Mouse (Mus musculus): Measurements from ENCODE around the gene Urad. TPM values are rescaled to one million over a fixed set of nuclear protein-coding genes. Genes with fewer than 3 reads are reported as not detected.

Gene Urad
- polyA plus RNA-seq, 1 experiment: not detected

- no peak for TF ChIP-seq USF1 (IDR thresholded peaks at IDR 0.05; ENCODE audit: low read depth)
- no peak for TF ChIP-seq MYOG (IDR thresholded peaks at IDR 0.05; ENCODE audit: control insufficient read depth, extremely low read depth, insufficient read length)
- no peak for TF ChIP-seq MYOD1 (IDR thresholded peaks at IDR 0.05; ENCODE audit: control insufficient read depth, insufficient read length, low read depth)
- TF ChIP-seq CEBPB (IDR thresholded peaks at IDR 0.05; ENCODE audit: low read depth): no peak
- TF ChIP-seq MAX (IDR thresholded peaks at IDR 0.05): no peak
- TF ChIP-seq CTCF (IDR thresholded peaks at IDR 0.05; ENCODE audit: control insufficient read depth, insufficient read depth, insufficient read length): no peak
- no peak for TF ChIP-seq FOSL1 (IDR thresholded peaks at IDR 0.05; ENCODE audit: insufficient read depth, low read length, poor library complexity, severe bottlenecking)
- Histone ChIP-seq H3K79me2 (ENCODE audit: control insufficient read depth, insufficient read depth) (no peaks in the 10 kb centered on the region), H3ac (ENCODE audit: control insufficient read depth, insufficient read length, low read depth) (no peak overlapping the region), H3K27me3 (ENCODE audit: control insufficient read depth, insufficient read depth, insufficient read length) (peaks cover 87% of the 10 kb centered on the region), H3K36me3 (ENCODE audit: control insufficient read depth, insufficient read depth) (no peaks in the 10 kb centered on the region), H3K4me3 (ENCODE audit: insufficient read depth, poor library complexity, severe bottlenecking) (no peak overlapping the region), H3K79me3 (ENCODE audit: low read depth) (no peaks in the 10 kb centered on the region)
These were observed 49.4 kb downstream of the Urad start for GRCm38 (mm10) chr5:147272808-147273345.

GRCm38 (mm10) chr5:147272046-147272807 is 50.0 kb downstream of the Urad start:
- Histone ChIP-seq H3ac (ENCODE audit: control insufficient read depth, insufficient read length, low read depth) (no peak overlapping the region), H3K36me3 (ENCODE audit: control insufficient read depth, insufficient read depth) (no peaks in the 10 kb centered on the region), H3K79me2 (ENCODE audit: control insufficient read depth, insufficient read depth) (no peaks in the 10 kb centered on the region), H3K79me3 (ENCODE audit: low read depth) (no peaks in the 10 kb centered on the region), H3K4me3 (ENCODE audit: insufficient read depth, poor library complexity, severe bottlenecking) (no peak overlapping the region), H3K27me3 (ENCODE audit: control insufficient read depth, insufficient read depth, insufficient read length) (peaks cover 87% of the 10 kb centered on the region)
- TF ChIP-seq CEBPB (IDR thresholded peaks at IDR 0.05; ENCODE audit: low read depth) (no peak), MYOD1 (IDR thresholded peaks at IDR 0.05; ENCODE audit: control insufficient read depth, insufficient read length, low read depth) (no peak), FOSL1 (IDR thresholded peaks at IDR 0.05; ENCODE audit: insufficient read depth, low read length, poor library complexity, severe bottlenecking) (no peak)

GRCm38 (mm10) chr5:147270673-147271655 is 51.3 kb downstream of the Urad start:
- H3K36me3 ChIP-seq (ENCODE audit: control insufficient read depth, insufficient read depth): no peaks in the 10 kb centered on the region
- peaks cover 87% of the 10 kb centered on the region for H3K27me3 ChIP-seq (ENCODE audit: control insufficient read depth, insufficient read depth, insufficient read length)
- H3ac ChIP-seq (ENCODE audit: control insufficient read depth, insufficient read length, low read depth): no peak overlapping the region
- TF ChIP-seq USF1 (IDR thresholded peaks at IDR 0.05; ENCODE audit: low read depth) (no peak), CEBPB (IDR thresholded peaks at IDR 0.05; ENCODE audit: low read depth) (no peak), CTCF (IDR thresholded peaks at IDR 0.05; ENCODE audit: control insufficient read depth, insufficient read depth, insufficient read length) (no peak)
- H3K4me3 ChIP-seq (ENCODE audit: insufficient read depth, poor library complexity, severe bottlenecking): no peak overlapping the region
- no peaks in the 10 kb centered on the region for H3K79me2 ChIP-seq (ENCODE audit: control insufficient read depth, insufficient read depth)
- H3K79me3 ChIP-seq (ENCODE audit: low read depth): no peaks in the 10 kb centered on the region

- Histone ChIP-seq H3K4me3 (ENCODE audit: insufficient read depth, poor library complexity, severe bottlenecking) (no peak within 1 kb of the TSS), H3K79me3 (ENCODE audit: low read depth) (no peaks in the 10 kb centered on the region), H3K79me2 (ENCODE audit: control insufficient read depth, insufficient read depth) (no peaks in the 10 kb centered on the region), H3ac (ENCODE audit: control insufficient read depth, insufficient read length, low read depth) (no peak within 1 kb of the TSS), H3K36me3 (ENCODE audit: control insufficient read depth, insufficient read depth) (no peaks in the 10 kb centered on the region), H3K27me3 (ENCODE audit: control insufficient read depth, insufficient read depth, insufficient read length) (peaks cover 86% of the 10 kb centered on the region)
- no peak for TF ChIP-seq CEBPB (IDR thresholded peaks at IDR 0.05; ENCODE audit: low read depth)
- TF ChIP-seq MYOD1 (IDR thresholded peaks at IDR 0.05; ENCODE audit: control insufficient read depth, insufficient read length, low read depth): no peak
- no peak for TF ChIP-seq MAX (IDR thresholded peaks at IDR 0.05)
- no peak for TF ChIP-seq MYOG (IDR thresholded peaks at IDR 0.05; ENCODE audit: control insufficient read depth, extremely low read depth, insufficient read length)
- TF ChIP-seq USF1 (IDR thresholded peaks at IDR 0.05; ENCODE audit: low read depth): no peak
- TF ChIP-seq FOSL1 (IDR thresholded peaks at IDR 0.05; ENCODE audit: insufficient read depth, low read length, poor library complexity, severe bottlenecking): no peak
- TF ChIP-seq CTCF (IDR thresholded peaks at IDR 0.05; ENCODE audit: control insufficient read depth, insufficient read depth, insufficient read length): no peak
These were observed 52.1 kb downstream of the Urad start, which contains the start of gene Pdx1 for GRCm38 (mm10) chr5:147269926-147270672. Pdx1 (plus strand) TSS chr5:147269959.

GRCm38 (mm10) chr5:147269371-147269770 is 52.9 kb downstream of the Urad start:
- H3K4me3 ChIP-seq (ENCODE audit: insufficient read depth, poor library complexity, severe bottlenecking): no peak overlapping the region
- H3ac ChIP-seq (ENCODE audit: control insufficient read depth, insufficient read length, low read depth): no peak overlapping the region
- no peaks in the 10 kb centered on the region for H3K79me2 ChIP-seq (ENCODE audit: control insufficient read depth, insufficient read depth)
- peaks cover 80% of the 10 kb centered on the region for H3K27me3 ChIP-seq (ENCODE audit: control insufficient read depth, insufficient read depth, insufficient read length)
- no peaks in the 10 kb centered on the region for H3K36me3 ChIP-seq (ENCODE audit: control insufficient read depth, insufficient read depth)
- TF ChIP-seq FOSL1 (IDR thresholded peaks at IDR 0.05; ENCODE audit: insufficient read depth, low read length, poor library complexity, severe bottlenecking) (no peak), CTCF (IDR thresholded peaks at IDR 0.05; ENCODE audit: control insufficient read depth, insufficient read depth, insufficient read length) (no peak), MAX (IDR thresholded peaks at IDR 0.05) (no peak), MYOD1 (IDR thresholded peaks at IDR 0.05; ENCODE audit: control insufficient read depth, insufficient read length, low read depth) (no peak), CEBPB (IDR thresholded peaks at IDR 0.05; ENCODE audit: low read depth) (no peak), MYOG (IDR thresholded peaks at IDR 0.05; ENCODE audit: control insufficient read depth, extremely low read depth, insufficient read length) (no peak), USF1 (IDR thresholded peaks at IDR 0.05; ENCODE audit: low read depth) (no peak)
- no peaks in the 10 kb centered on the region for H3K79me3 ChIP-seq (ENCODE audit: low read depth)

All from C2C12 (cell line).